In the genomic region with DNA sequence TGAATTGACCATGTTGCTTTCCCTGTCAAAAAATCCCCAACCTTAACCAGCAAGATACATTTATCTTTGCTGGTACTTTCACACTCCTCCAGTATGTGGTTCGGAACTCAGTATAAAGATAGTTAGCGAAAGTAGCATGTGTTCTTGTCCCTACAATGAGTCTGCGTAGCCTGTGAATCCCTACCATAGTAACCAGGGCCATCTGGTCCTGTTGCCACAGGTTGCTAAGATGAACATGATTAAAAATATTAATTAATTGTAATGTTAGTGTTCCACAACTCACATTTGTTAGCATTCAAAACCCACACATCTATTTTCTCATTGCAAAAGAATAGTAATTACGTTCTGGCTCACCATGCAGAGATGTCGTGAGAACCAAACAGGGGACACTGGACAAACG, we compare ENCODE assay signal across 27 mouse cellular contexts. TPM values are rescaled to one million over a fixed set of nuclear protein-coding genes. Genes with fewer than 3 reads are reported as not detected.
A peak's percentile ranks its signal among the peaks of the same experiment; 100 is the strongest.
DNase-seq lines count a peak whose midpoint lies in the region; ATAC-seq and TF ChIP-seq lines count a peak whose summit lies in the region.
"Had no signal": no experiment of that assay in that cellular context is flagged by ENCODE, and none has a peak within 500 bp of the region (broad histone marks: within the 10 kb centered on the region; RNA-seq: fewer than 3 reads in every experiment).

No protein-coding gene starts in this region.

- no peak for TF ChIP-seq CTCF in layer of hippocampus, adult 2 months (conservative IDR thresholded peaks at IDR 0.05)
- no peak for TF ChIP-seq CTCF in forebrain, postnatal 0 days (IDR thresholded peaks at IDR 0.05; ENCODE audit: low read depth)

- no peak for ATAC-seq in forebrain, postnatal 0 days
- ATAC-seq: forebrain, embryonic 14.5 days; forebrain, embryonic 16.5 days had no signal

- H3K9me3 ChIP-seq in forebrain, postnatal 0 days (ENCODE audit: low read length), result no peaks in the 10 kb centered on the region
- H3K9me3 ChIP-seq: embryonic facial prominence, embryonic 13.5 days; embryonic facial prominence, embryonic 15.5 days; forebrain, embryonic 10.5 days; forebrain, embryonic 12.5 days had no signal

- H3K4me1 ChIP-seq in forebrain, postnatal 0 days (ENCODE audit: insufficient read depth), result no peaks in the 10 kb centered on the region
- H3K4me1 ChIP-seq: embryonic facial prominence, embryonic 15.5 days; forebrain, embryonic 10.5 days; forebrain, embryonic 12.5 days had no signal

- DNase-seq in layer of hippocampus, adult 2 months (ENCODE audit: low spot score in 2 of 2), result peak; percentile 35 to 53
- no peak for DNase-seq in layer of hippocampus, postnatal 25 days (ENCODE audit: extremely low spot score in 1 of 2, low spot score in 1 of 2)
- peak; percentile 75 for DNase-seq in layer of hippocampus, adult 9-11 months
- DNase-seq in natural killer cell, adult 2 months (ENCODE audit: low spot score in 2 of 2), result no peak
- no peak for DNase-seq in forebrain, postnatal 0 days
- DNase-seq: adrenal gland, adult 2 months; adrenal gland, postnatal 10 days; adrenal gland, postnatal 25 days; cerebellum, adult 11 months; cerebellum, adult 18-20 months; cerebellum, adult 8-10 months; cerebellum, adult 9-11 months; cerebellum, postnatal 14 days; cerebellum, postnatal 36 days; embryo, embryonic 11 days had no signal

- H3K4me2 ChIP-seq in forebrain, postnatal 0 days (ENCODE audit: low read depth), result no peak overlapping the region
- H3K4me2 ChIP-seq: embryonic facial prominence, embryonic 13.5 days; embryonic facial prominence, embryonic 15.5 days; forebrain, embryonic 12.5 days had no signal

- H3K27me3 ChIP-seq in forebrain, postnatal 0 days (ENCODE audit: insufficient read depth, low read length), result no peaks in the 10 kb centered on the region
- H3K27me3 ChIP-seq: embryonic facial prominence, embryonic 13.5 days; embryonic facial prominence, embryonic 15.5 days; forebrain, embryonic 12.5 days had no signal

- no peak overlapping the region for H3K4me3 ChIP-seq in layer of hippocampus, adult 2 months
- H3K4me3 ChIP-seq in forebrain, postnatal 0 days (ENCODE audit: low read depth, low read length), result no peak overlapping the region
- H3K4me3 ChIP-seq: embryonic facial prominence, embryonic 13.5 days; embryonic facial prominence, embryonic 15.5 days; erythroblast, embryonic 14.5 days; forebrain, embryonic 10.5 days; forebrain, embryonic 12.5 days had no signal

- 88% methylated on average over 6 of the region's 6 CpGs for WGBS in forebrain, postnatal 0 days

- H3K36me3 ChIP-seq in forebrain, postnatal 0 days (ENCODE audit: insufficient read depth), result no peaks in the 10 kb centered on the region
- H3K36me3 ChIP-seq: embryonic facial prominence, embryonic 13.5 days; embryonic facial prominence, embryonic 15.5 days; forebrain, embryonic 10.5 days; forebrain, embryonic 12.5 days had no signal

- peak overlapping the region; percentile 72 for H3K27ac ChIP-seq in layer of hippocampus, adult 2 months
- H3K27ac ChIP-seq in forebrain, postnatal 0 days (ENCODE audit: low read depth, low read length), result no peak overlapping the region
- H3K27ac ChIP-seq: embryonic facial prominence, embryonic 13.5 days; embryonic facial prominence, embryonic 15.5 days; forebrain, embryonic 10.5 days; forebrain, embryonic 12.5 days had no signal

- no peak overlapping the region for H3K9ac ChIP-seq in forebrain, postnatal 0 days
- H3K9ac ChIP-seq: embryonic facial prominence, embryonic 13.5 days; embryonic facial prominence, embryonic 15.5 days; forebrain, embryonic 12.5 days had no signal

RNA-seq across cellular contexts. Expression of a gene that starts 51.7 kb away (rescaled TPM):
- 1 to 10 TPM; 8.1 to 8.4 TPM for total RNA-seq in layer of hippocampus, adult 2 months (2021)
- total RNA-seq in layer of hippocampus, postnatal 25 days (2021), result 1 to 10 TPM; 3.4 to 4.0 TPM
- total RNA-seq in forebrain, postnatal 0 days (2014; rRNA removed), result not detected in 2 replicates
- 0.03 and 0.05 TPM in 2 replicates for polyA plus RNA-seq in forebrain, postnatal 0 days (2015; fragmentation: Nextera tagmentation; extraction: Ambion mirVana)
- total RNA-seq: common myeloid progenitor, adult 5-6 weeks; ES-E14; MEL had no signal
- polyA plus RNA-seq: adrenal gland, adult 2 months; brain, embryonic 14.5 days; embryonic facial prominence, embryonic 11.5 days; embryonic facial prominence, embryonic 13.5 days; erythroblast, embryonic 14.5 days; forebrain, embryonic 10.5 days; forebrain, embryonic 12.5 days; forebrain, embryonic 14.5 days had no signal

Comparison
In these comparisons a context has a peak if more than half of its experiments do, and no peak if none do; other contexts are left out.
1. DNase-seq: peak in layer of hippocampus, adult 2 months (2 of 2) and layer of hippocampus, adult 9-11 months (single experiment); none in layer of hippocampus, postnatal 25 days (0 of 2), natural killer cell, adult 2 months (0 of 2) and forebrain, postnatal 0 days (single experiment).